Mouse (Mus musculus) myocyte (in vitro differentiated cells): ENCODE measurements around the gene Ncl.

Experiments
- CEBPB ChIP-seq: IDR thresholded peaks from 2 replicates; pipeline ENCODE4 v1.6.1; 2011; ENCODE audit warnings: mild to moderate bottlenecking, moderate library complexity; ENCODE audit not compliant: poor library complexity, insufficient read depth, severe bottlenecking
- MYOD1 ChIP-seq, 3 experiments: IDR thresholded peaks; one replicate each; pipeline ENCODE4 v1.6.1; 2011; ENCODE audit warnings: control low read depth in 2 of 3, low read depth in 2 of 3, mild to moderate bottlenecking in 2 of 3, moderate library complexity in 1 of 3; ENCODE audit not compliant: insufficient read length in 2 of 3, control insufficient read depth in 1 of 3
- POLR2A ChIP-seq: IDR thresholded peaks from one replicate; pipeline ENCODE4 v1.6.1; 2011; ENCODE audit warnings: low read depth, mild to moderate bottlenecking, control low read depth, moderate library complexity; ENCODE audit not compliant: insufficient read length
- TCF12 ChIP-seq: IDR thresholded peaks from one replicate; pipeline ENCODE4 v1.6.1; 2011; ENCODE audit warnings: mild to moderate bottlenecking, control low read depth; ENCODE audit not compliant: poor library complexity, insufficient read depth, severe bottlenecking
- USF1 ChIP-seq: IDR thresholded peaks from one replicate; pipeline ENCODE4 v1.6.1; 2011; ENCODE audit warnings: low read depth, mild to moderate bottlenecking, control low read depth, moderate library complexity

GRCm38 (mm10) chr1:86303063-86303872, 55.9 kb downstream of the Ncl start:
- no peak for TF ChIP-seq POLR2A
- no peak for TF ChIP-seq TCF12
- no peak for TF ChIP-seq CEBPB
- TF ChIP-seq USF1: no peak
- TF ChIP-seq MYOD1 (IDR thresholded peaks at IDR 0.05; ENCODE audit: control insufficient read depth in 1 of 3, insufficient read length in 2 of 3, low read depth in 2 of 3): no peak
